14 mouse cellular contexts compared by ENCODE assay signal in the genomic region with DNA sequence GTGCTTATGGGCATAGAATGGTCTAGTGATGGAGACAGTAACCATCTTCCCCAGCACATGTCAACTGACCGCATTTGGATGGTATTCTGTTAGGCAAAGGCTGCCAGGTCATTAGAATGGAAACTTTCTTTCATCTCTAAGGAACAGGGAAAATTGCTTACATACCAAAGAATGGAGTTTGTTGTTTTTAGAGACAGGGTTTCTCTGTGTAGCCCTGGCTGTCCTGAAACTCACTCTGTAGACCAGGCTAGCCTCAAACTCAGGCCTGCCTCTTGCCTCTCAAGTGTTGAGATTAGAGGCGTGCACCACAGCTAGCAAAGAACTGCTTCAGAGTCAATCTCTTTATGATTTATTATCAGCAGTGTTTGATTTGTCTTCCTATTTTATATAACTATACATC. TPM values are rescaled to one million over a fixed set of nuclear protein-coding genes. Genes with fewer than 3 reads are reported as not detected.
DNase-seq lines count a peak whose midpoint lies in the region; ATAC-seq and TF ChIP-seq lines count a peak whose summit lies in the region.
"Had no signal": no experiment of that assay in that cellular context is flagged by ENCODE, and none has a peak within 500 bp of the region (broad histone marks: within the 10 kb centered on the region; RNA-seq: fewer than 3 reads in every experiment).

No protein-coding gene starts in this region.

- H3K9me3 ChIP-seq in heart, embryonic 13.5 days: no peaks in the 10 kb centered on the region
- H3K9me3 ChIP-seq: embryonic facial prominence, embryonic 12.5 days; embryonic facial prominence, embryonic 15.5 days; heart, embryonic 12.5 days had no signal

- DNase-seq in heart, postnatal 4 days: no peak
- no peak for DNase-seq in left cerebral cortex, adult 2 months (ENCODE audit: extremely low spot score in 1 of 2, low spot score in 2 of 2)
- no peak for DNase-seq in left cerebral cortex, postnatal 4 days
- DNase-seq in Patski (ENCODE audit: low read depth, low spot score): no peak
- DNase-seq in cerebellum, adult 8-10 months: no peak

- H3K27me3 ChIP-seq in heart, embryonic 13.5 days (replicated peaks): no peaks in the 10 kb centered on the region
- H3K27me3 ChIP-seq in Patski: peaks cover under 1% of the 10 kb centered on the region
- H3K27me3 ChIP-seq: embryonic facial prominence, embryonic 12.5 days; embryonic facial prominence, embryonic 15.5 days; heart, embryonic 12.5 days had no signal

- CTCF ChIA-PET in Patski (lab: Charles Lee): interaction anchor here (0.8 kb wide), 1 partner anchor 20 kb away, joined by 4 read pairs; no protein-coding TSS in a partner anchor

- H3K4me1 ChIP-seq in heart, embryonic 13.5 days: peaks cover 9% of the 10 kb centered on the region

- ATAC-seq in heart, embryonic 13.5 days (ENCODE audit: extremely low read depth, insufficient number of reproducible peaks, low FRiP score, low TSS enrichment): no peak
- peak; percentile 52 for ATAC-seq in Patski
- ATAC-seq: forebrain, embryonic 14.5 days; hindbrain, postnatal 0 days; intestine, embryonic 16.5 days had no signal

- no peak overlapping the region for H3K27ac ChIP-seq in heart, embryonic 13.5 days (replicated peaks)
- H3K27ac ChIP-seq in left cerebral cortex, adult 2 months: peak overlapping the region; percentile 82
- H3K27ac ChIP-seq: embryonic facial prominence, embryonic 12.5 days; embryonic facial prominence, embryonic 15.5 days; hindbrain, embryonic 14.5 days; hindbrain, postnatal 0 days had no signal

- no peak for TF ChIP-seq CTCF in left cerebral cortex, adult 2 months (IDR thresholded peaks at IDR 0.05)
- TF ChIP-seq CTCF in Patski (IDR thresholded peaks at IDR 0.05): no peak

- intact Hi-C loops in left cerebral cortex, adult 2 months (cut with DNase I): loop anchor here (1.0 to 5.0 kb wide), 2 partner anchors 20 to 66 kb away; no protein-coding TSS in a partner anchor
- intact Hi-C loops in left cerebral cortex, postnatal 4 days (cut with DNase I): no loop called here

- H3K9ac ChIP-seq in heart, embryonic 13.5 days: no peak overlapping the region
- H3K9ac ChIP-seq: embryonic facial prominence, embryonic 12.5 days; embryonic facial prominence, embryonic 15.5 days; forebrain, postnatal 0 days; hindbrain, embryonic 14.5 days had no signal

- in situ Hi-C loops in Patski (cut with MboI; ENCODE audit: low pct_unique_long_range_greater_than_20kb): no loop called here

- no peaks in the 10 kb centered on the region for H3K36me3 ChIP-seq in heart, embryonic 13.5 days
- H3K36me3 ChIP-seq: embryonic facial prominence, embryonic 12.5 days; embryonic facial prominence, embryonic 15.5 days; heart, embryonic 12.5 days had no signal

- 74% methylated on average over 2 of the region's 2 CpGs for WGBS in heart, embryonic 13.5 days

- POLR2A ChIA-PET in Patski (lab: Charles Lee): no interaction called here

- H3K4me2 ChIP-seq in heart, embryonic 13.5 days: peak overlapping the region; percentile 70; the same call in 1 of the 2 replicates

- H3K4me3 ChIP-seq in heart, embryonic 13.5 days: no peak overlapping the region
- no peak overlapping the region for H3K4me3 ChIP-seq in left cerebral cortex, adult 2 months
- H3K4me3 ChIP-seq: embryonic facial prominence, embryonic 12.5 days had no signal

RNA-seq across cellular contexts. Expression of gene Zdhhc17, which starts 20.9 kb away (rescaled TPM):
- 15.4 and 17.6 TPM in 2 replicates for polyA plus RNA-seq in heart, embryonic 13.5 days (2015; fragmentation: Nextera tagmentation; extraction: Ambion mirVana)
- 10 to 100 TPM; 24.9 to 25.8 TPM for total RNA-seq in heart, postnatal 4 days (2021)
- 100 to 1,000 TPM; 113 to 128 TPM for total RNA-seq in left cerebral cortex, adult 2 months (2021)
- 10 to 100 TPM; 77.7 to 87.0 TPM for total RNA-seq in left cerebral cortex, postnatal 4 days (2021)
- 20.6 TPM for polyA plus RNA-seq in Patski (2021)
